Mouse (Mus musculus): ENCODE results near the gene Myo15b. TPM values are rescaled to one million over a fixed set of nuclear protein-coding genes. Genes with fewer than 3 reads are reported as not detected.

Myo15b gene
- total RNA-seq (2021): not detected
- long read RNA-seq, experiment 1: 0 reads
- long read RNA-seq, experiment 2: 0 reads

DNA sequence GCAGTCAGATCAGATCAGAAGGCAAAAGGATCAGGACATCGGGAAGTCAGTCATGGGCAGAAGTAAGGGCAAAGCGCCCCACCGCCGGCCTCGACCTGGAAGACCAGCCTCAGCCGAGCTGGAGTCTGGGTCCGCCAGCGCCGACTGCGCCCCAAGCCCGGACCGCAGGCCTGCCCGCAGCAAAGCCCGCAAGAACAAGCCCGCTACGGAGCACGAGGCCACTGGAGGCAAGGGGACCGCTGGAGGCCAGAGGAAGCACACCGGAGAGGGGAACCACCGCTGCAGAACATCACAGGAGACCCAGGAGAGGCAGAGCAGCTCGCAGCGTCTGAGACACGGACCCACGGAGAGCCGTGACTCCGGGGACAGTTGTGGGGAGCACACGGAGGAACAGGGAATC is at the start of gene Myo15b:
Gene Myo15b, plus strand, starts transcription at position 53 of the 400 bp plus-strand sequence.
- no peak within 1 kb of the TSS for H3K27ac ChIP-seq
- intact Hi-C loops (cut with DNase I): loop anchor here (2.0 kb wide), 1 partner anchor 20 kb away; no protein-coding TSS in a partner anchor
- TF ChIP-seq CTCF (IDR thresholded peaks at IDR 0.05): no peak
- peak within 1 kb of the TSS; percentile 67 for H3K4me3 ChIP-seq
- no peak for DNase-seq

DNA sequence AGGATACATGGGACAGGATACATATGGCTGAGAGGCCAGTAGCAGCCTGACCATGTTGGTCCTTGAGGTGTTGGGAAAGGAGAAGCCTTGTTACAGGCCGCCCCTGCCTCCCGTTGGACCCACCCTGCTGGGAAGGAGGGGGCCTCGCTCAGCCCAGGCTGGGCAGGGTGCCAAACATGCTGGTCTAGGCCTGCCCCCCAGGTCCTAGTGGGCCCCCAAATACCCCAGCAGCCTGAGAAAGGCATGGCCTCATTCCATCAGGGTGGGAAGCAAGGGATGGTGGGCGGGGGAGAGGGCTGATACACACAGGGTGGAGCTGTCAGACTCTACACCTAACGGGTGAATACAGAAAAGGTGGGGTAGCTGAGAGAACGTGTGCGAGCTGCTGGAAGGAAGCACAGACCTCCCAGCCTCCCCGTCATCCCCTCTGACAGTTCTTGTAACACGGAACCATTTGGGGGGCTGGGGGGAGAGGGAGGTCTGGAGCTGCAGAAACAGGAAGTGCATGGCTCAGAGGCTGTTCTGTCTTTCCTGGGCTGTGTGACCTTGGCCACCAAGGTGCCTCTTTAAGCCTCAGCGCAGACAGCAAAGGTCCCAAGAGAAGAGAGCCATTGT is 49.4 kb upstream of the Myo15b start:
- no peak for DNase-seq
- intact Hi-C loops (cut with DNase I): no loop called here
- no peak for TF ChIP-seq CTCF (IDR thresholded peaks at IDR 0.05)
- Histone ChIP-seq H3K4me3 (peak overlapping the region; percentile 91), H3K27ac (peak overlapping the region; percentile 92)

DNA sequence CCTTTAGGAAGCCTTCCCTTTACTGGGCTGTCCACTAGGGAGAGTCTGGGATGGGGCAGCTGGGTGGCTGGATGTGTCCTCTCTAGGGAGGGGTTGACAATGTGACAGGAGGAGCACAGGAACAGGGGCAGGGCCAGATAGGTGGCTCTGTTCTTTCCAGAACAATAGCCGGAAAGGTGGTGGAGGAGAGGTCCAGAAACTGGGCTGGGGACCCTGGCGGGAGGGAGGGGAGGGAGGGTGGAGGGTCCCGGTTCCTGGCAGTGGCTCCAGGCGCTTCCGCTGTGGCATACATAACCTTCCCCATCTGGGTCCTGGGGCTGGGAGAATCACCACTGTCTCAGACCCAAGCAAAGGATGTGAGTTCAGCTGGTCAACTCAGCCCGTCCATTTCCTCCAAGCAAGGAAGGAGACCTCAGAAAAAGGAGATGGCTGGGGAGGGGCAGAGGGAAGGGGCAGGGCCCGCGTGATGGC is 48.9 kb upstream of the Myo15b start:
- DNase-seq: no peak
- intact Hi-C loops (cut with DNase I): no loop called here
- TF ChIP-seq CTCF (IDR thresholded peaks at IDR 0.05): no peak
- Histone ChIP-seq H3K27ac (peak overlapping the region; percentile 92), H3K4me3 (peak overlapping the region; percentile 91)

DNA sequence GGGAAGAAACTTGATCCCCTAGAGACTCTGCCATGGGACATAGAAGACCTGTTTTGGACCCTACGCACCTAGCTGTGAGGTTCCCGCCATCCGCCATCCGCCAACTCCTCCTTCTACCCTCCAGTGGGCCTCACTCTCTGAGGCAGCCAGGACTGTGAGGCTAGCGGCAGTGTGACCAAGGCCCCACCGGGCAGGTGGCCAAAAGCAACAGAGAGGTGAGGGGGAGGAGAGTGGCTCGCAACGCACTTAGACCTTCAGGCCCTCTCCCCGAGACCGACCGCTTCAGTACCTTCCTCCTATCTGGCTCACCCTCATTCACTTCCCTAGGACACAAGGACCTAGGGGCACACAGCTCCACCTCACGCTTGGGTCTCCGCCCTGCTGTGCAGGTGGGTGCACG is 47.8 kb upstream of the Myo15b start:
- intact Hi-C loops (cut with DNase I): loop anchor here (5.0 kb wide), 2 partner anchors 163 to 178 kb away; no protein-coding TSS in a partner anchor
- no peak for DNase-seq
- no peak for TF ChIP-seq CTCF (IDR thresholded peaks at IDR 0.05)
- peak overlapping the region; percentile 91 for H3K4me3 ChIP-seq
- peak overlapping the region; percentile 92 for H3K27ac ChIP-seq

DNA sequence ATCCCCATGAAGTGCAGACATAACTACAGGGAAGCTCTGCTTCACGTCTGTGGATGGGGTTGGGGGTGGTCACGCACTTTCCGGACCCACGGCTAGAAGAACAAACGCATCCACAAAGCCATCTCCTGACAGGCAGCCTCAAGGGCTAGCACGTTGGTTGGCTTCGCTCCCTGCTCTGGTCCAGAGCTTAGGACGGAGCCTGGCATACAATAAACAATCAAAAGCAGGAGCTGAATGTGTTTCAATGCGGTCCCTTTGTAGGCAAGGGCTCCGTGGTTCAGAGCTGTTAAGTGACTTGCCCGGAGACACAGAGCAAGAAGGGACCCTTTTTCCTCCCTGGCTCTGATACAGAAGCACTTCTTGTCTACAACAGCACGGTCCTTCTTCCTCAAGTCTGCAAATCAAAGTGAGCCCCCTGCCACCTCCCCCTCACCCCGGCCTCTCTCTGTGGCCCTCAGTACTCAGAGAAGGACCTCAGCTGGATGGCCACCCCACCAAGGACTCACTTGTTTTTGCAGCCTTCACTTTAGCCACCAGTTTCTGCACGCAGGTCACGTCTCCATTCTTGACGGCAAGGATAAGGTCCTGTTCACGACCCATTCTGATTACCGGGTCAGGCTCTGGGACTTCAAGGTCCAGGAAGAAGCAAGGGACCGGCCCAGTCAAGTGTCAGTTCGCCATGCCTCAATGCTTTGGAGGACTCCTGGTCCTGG is 46.7 kb upstream of the Myo15b start:
- no peak for TF ChIP-seq CTCF (IDR thresholded peaks at IDR 0.05)
- intact Hi-C loops (cut with DNase I): loop anchor here (2.0 to 5.0 kb wide), 3 partner anchors 33 to 179 kb away; no protein-coding TSS in a partner anchor
- Histone ChIP-seq H3K4me3 (peak overlapping the region; percentile 91), H3K27ac (peak overlapping the region; percentile 92)
- no peak for DNase-seq

DNA sequence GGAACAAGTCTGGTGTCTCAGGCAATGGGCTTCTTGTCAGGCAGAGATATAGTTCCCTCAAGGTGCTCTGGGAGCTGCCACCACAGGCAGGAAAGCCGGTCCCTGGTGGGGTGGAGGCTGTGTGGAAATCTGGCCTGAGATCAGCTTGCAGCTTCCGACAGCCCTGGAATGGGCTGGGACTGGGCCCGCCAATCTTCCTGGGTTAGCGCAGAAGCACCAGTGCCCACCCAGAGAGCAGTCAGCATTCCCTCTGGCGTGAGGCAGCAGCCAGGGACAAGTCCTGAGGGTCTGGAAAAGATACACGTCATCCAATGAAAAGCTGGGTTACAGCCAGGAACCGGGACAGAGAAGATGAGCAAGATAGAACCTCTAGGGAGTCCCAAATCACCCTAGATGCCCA is 46.1 kb upstream of the Myo15b start:
- intact Hi-C loops (cut with DNase I): loop anchor here (2.0 to 5.0 kb wide), 3 partner anchors 33 to 180 kb away; no protein-coding TSS in a partner anchor
- Histone ChIP-seq H3K4me3 (peak overlapping the region; percentile 91), H3K27ac (peak overlapping the region; percentile 92)
- peak; percentile 62 for DNase-seq
- no peak for TF ChIP-seq CTCF (IDR thresholded peaks at IDR 0.05)

DNA sequence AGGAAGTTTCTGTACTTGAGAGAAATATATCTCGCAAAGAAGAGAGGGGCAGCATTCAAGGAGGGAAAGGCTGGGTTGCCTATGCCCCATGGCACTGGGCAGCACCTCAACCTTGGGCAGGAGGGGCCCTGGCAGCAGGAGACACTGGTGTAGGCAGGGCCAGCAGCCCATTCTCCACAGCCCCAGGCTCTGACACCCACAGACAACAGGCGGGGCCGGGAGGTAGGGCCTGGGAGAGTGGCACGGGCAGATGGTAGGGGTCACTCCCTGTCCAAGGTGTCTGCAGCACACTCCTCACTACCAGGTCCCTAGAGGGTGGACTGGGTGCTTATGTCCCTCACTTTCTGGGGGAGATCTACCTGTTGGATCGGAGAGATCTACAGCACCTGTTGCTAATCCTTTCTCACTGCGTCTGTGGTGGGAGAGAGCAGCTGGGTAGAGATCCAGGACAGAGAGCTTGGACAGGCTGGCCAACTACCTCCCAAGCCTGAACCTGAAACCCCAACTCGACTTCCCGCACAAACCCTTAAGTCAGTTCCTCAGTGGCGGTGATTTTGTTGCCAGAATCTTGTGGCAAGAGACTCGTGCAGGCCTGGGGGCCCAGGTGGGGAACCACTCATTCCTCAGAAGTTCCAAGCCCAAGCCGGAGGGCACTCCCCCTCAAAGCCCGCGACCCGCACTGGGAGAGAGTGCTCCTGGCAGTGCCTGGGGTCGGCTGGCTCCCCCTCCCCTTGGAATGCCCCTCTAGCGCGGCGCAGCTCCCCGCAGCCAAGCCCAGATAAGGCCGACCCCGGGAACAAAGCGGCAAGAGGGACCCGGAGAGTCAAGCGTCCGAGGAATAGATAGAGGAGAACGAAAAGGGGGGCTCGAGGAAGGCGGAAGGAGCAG is 45.4 kb upstream of the Myo15b start:
- Histone ChIP-seq H3K4me3 (peak overlapping the region; percentile 91), H3K27ac (peak overlapping the region; percentile 92)
- DNase-seq: peak; percentile 55
- intact Hi-C loops (cut with DNase I): loop anchor here (2.0 to 5.0 kb wide), 3 partner anchors 34 to 180 kb away; no protein-coding TSS in a partner anchor
- no peak for TF ChIP-seq CTCF (IDR thresholded peaks at IDR 0.05)

DNA sequence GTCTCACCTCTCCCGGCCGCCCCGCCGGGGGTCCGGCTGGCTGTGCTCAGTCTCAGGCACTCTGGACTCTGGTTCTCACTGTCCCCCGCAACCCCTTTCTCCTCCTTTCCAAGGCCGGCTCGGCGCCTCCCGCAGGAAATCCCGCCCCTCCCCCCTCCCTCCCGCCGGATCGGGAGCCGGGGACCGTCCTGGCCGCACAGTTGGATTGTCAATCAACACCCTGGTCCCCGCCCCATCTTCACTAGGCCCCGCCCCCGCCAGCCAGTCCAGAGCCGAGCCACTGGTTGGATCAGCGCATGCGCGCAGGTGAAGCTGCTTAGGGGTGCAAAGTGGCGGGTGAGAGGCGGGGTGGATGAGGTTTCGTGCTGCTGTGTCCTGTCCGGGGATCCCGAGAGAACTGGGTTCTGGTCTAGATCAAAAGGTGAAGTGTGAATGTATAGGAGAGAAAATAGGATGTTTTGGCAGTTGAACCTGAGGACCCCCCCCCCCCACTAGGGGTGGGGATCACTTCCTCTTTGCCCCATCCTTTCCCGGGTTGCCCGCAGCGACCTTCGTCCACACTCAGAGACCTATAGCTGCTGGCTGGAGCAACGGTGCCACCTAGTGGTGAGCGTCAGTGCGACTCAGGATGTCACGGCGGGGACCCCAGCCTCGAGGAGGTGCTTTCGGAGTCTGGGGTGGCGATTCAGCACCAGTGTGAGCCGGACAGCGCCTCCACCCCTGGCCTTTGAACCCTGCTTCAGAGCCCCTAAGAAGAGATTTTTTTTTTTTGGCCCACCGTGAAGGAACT is 44.5 kb upstream of the Myo15b start, which contains the start of gene Caskin2:
Gene Caskin2, minus strand, starts transcription at position 133 of the 790 bp plus-strand sequence.
- intact Hi-C loops (cut with DNase I): loop anchor here (1.0 to 5.0 kb wide), 4 partner anchors 35 to 181 kb away; no protein-coding TSS in a partner anchor
- peak within 1 kb of the TSS; percentile 91 for H3K4me3 ChIP-seq
- peak; percentile 98 for DNase-seq
- TF ChIP-seq CTCF (IDR thresholded peaks at IDR 0.05): peak; percentile 96
- H3K27ac ChIP-seq: peak within 1 kb of the TSS; percentile 92

DNA sequence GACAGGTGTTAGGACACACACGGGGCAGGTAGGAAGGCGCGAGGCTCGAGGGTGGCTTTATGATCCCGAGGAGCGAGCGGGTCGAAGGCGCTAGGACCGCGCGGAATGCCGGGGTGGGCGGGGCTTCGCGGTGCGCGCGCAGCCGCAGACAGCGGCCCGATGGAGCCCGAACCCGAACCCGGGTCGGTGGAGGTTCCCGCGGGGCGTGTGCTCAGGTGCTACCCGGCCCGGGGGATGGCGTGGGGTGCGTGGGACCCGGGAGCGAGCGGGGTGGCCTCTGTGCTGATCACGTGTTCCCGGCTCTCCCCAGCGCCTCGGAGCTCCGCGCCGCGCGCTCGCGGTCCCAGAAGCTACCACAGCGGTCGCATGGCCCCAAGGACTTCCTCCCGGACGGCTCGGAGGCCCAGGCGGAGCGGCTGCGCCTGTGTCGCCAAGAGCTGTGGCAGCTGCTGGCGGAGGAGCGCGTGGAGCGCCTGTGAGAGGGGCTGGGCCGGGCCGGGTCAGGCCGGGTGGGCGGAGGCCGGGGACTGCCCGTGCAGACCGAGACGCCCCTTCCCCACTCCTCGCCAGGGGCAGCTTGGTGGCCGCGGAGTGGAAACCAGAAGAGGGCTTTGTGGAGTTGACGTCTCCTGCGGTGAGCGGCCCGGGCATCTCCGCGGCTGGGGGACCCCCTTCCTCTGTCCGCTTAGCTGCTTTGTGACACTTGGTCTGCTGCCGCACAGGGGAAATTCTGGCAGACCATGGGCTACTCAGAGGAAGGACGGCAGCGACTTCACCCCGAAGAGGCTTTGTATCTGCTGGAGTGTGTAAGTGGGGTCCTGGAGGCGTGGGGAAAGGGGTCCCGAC is 43.4 kb upstream of the Myo15b start, which contains the start of gene Tsen54:
Gene Tsen54, plus strand, starts transcription at position 120 of the 846 bp plus-strand sequence.
- DNase-seq: peak; percentile 92
- no peak for TF ChIP-seq CTCF (IDR thresholded peaks at IDR 0.05)
- peak within 1 kb of the TSS; percentile 91 for H3K4me3 ChIP-seq
- intact Hi-C loops (cut with DNase I): loop anchor here (1.0 to 5.0 kb wide), 3 partner anchors 93 to 183 kb away; no protein-coding TSS in a partner anchor
- H3K27ac ChIP-seq: peak within 1 kb of the TSS; percentile 92

DNA sequence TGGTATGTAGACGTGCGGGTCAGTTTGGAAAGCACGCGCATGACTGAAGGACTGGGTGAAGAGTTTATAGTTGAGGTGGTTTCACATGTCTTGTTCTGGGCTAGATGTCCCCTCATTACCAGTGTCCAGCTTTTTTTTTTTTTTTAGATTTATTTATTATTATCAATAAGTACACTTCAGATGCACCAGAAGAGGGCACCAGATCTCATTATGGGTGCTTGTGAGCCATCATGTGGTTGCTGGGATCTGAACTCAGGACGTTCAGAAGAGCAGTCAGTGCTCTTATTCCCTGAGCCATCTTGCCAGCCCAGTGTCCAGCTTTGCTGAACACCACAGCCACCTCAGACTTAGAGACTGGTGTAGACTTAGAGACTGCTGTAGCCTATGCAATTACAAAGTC is 40.9 kb upstream of the Myo15b start:
- peak; percentile 9; the same call in 1 of the 2 replicates for TF ChIP-seq CTCF (IDR thresholded peaks at IDR 0.05)
- no peak for DNase-seq
- intact Hi-C loops (cut with DNase I): no loop called here
- no peak overlapping the region for H3K27ac ChIP-seq
- no peak overlapping the region for H3K4me3 ChIP-seq
